Mouse (Mus musculus) bone marrow, adult 2 months (tissue): ENCODE data around the gene Eif2d.

Source experiments
- CTCF ChIP-seq: fragments of 200-500 bp; IDR thresholded peaks from 2 replicates; pipeline ENCODE4 v1.5.1; 2011; ENCODE audit warnings: low read length, control low read depth; ENCODE audit not compliant: control insufficient read depth, insufficient read depth
- POLR2A ChIP-seq: fragments of 200-500 bp; IDR thresholded peaks from 2 replicates; pipeline ENCODE4 v1.6.1; 2011; ENCODE audit warnings: low read depth, mild to moderate bottlenecking, control low read depth, low read length, borderline replicate concordance; ENCODE audit not compliant: control insufficient read depth

- TF ChIP-seq CTCF (no peak), POLR2A (no peak)
These were observed 14.6 kb downstream of the Eif2d start for GRCm38 (mm10) chr1:131167612-131168011.
